Mouse (Mus musculus) liver, embryonic 14.5 days (tissue): ENCODE results near the gene Dennd2a. TPM values are rescaled to one million over a fixed set of nuclear protein-coding genes. Genes with fewer than 3 reads are reported as not detected.

Experiments used
- ATAC-seq: fragments of 200-750 bp; cut with Nextera tagmentation; 2 replicates; pipeline ENCODE4 v1.8.0; 2017; ENCODE audit warnings: moderate number of reproducible peaks, mild to moderate bottlenecking, moderate library complexity; ENCODE audit not compliant: insufficient read depth
- DNase-seq, 3 experiments: peaks; one replicate each; pipeline ENCODE4 v3.0.0-alpha.2; 2012 to 2013; ENCODE audit warnings: low read depth in 3 of 3, low spot score in 3 of 3
- H3K27ac ChIP-seq: fragments of 300-500 bp; sonication (generic); 2 replicates; pipeline ENCODE4 v1.5.1; 2014; ENCODE audit warnings: moderate library complexity, mild to moderate bottlenecking, control low read depth, inconsistent platforms
- H3K27me3 ChIP-seq: fragments of 300-500 bp; sonication (generic); 2 replicates; pipeline ENCODE4 v1.6.1; 2014; ENCODE audit warnings: mild to moderate bottlenecking, low read length, moderate library complexity; ENCODE audit not compliant: control insufficient read depth, insufficient read depth
- H3K36me3 ChIP-seq: fragments of 300-500 bp; sonication (generic); replicated peaks from 2 replicates; pipeline ENCODE4 v1.6.1; 2014; ENCODE audit warnings: low read depth; ENCODE audit not compliant: control insufficient read depth, insufficient read depth
- H3K4me1 ChIP-seq, 2 experiments: fragments of 200-500 bp in 1 of 2; fragments of 300-500 bp in 1 of 2; sonication (generic) in 1 of 2; replicated peaks; 2 replicates each; pipeline ENCODE4 v1.6.1; 2012 to 2014; ENCODE audit warnings: antibody characterized with exemption in 1 of 2, inconsistent platforms in 1 of 2, low read length in 1 of 2; ENCODE audit not compliant: control insufficient read depth in 2 of 2, insufficient read depth in 2 of 2
- H3K4me2 ChIP-seq: fragments of 300-500 bp; sonication (generic); 2 replicates; pipeline ENCODE4 v1.6.1; 2014; ENCODE audit warnings: low read depth, mild to moderate bottlenecking, control low read depth, moderate library complexity
- H3K4me3 ChIP-seq, 2 experiments: fragments of 200-500 bp in 1 of 2; fragments of 300-500 bp in 1 of 2; sonication (generic) in 1 of 2; 2 replicates each; pipeline ENCODE4 v1.5.1; 2012 to 2014; ENCODE audit warnings: low read depth in 2 of 2, low read length in 2 of 2, mild to moderate bottlenecking in 2 of 2, control low read depth in 1 of 2, inconsistent platforms in 1 of 2, moderate library complexity in 1 of 2; ENCODE audit not compliant: insufficient read depth in 1 of 2
- H3K9ac ChIP-seq: fragments of 300-500 bp; sonication (generic); replicated peaks from 2 replicates; pipeline ENCODE4 v1.6.1; 2014; ENCODE audit warnings: mild to moderate bottlenecking, control low read depth, moderate library complexity
- H3K9me3 ChIP-seq: fragments of 300-500 bp; sonication (generic); 2 replicates; pipeline ENCODE4 v1.6.1; 2016; ENCODE audit warnings: low read length, mixed read lengths; ENCODE audit not compliant: control insufficient read depth
- CTCF ChIP-seq: IDR thresholded peaks from 2 replicates; pipeline ENCODE4 v1.5.1; 2016; ENCODE audit warnings: antibody characterized with exemption, low read depth, control low read depth
- EP300 ChIP-seq: IDR thresholded peaks from 2 replicates; pipeline ENCODE4 v1.6.1; 2016; ENCODE audit warnings: antibody characterized with exemption, low read depth
- WGBS: fragments of 180-500 bp; shearing (Covaris S2); extraction: QIAGEN DNeasy Blood & Tissue Kit; methylation state at CpG from one replicate; pipeline ENCODE4 v1.1.7; 2014; ENCODE audit not compliant: insufficient replicate concordance; 5-methylcytosine and 5-hydroxymethylcytosine counted together
- polyA plus RNA-seq, 2 experiments: library from polyadenylated mRNA; depleted of rRNA in 1 of 2; stranded (reverse) in 1 of 2; unstranded in 1 of 2; fragments of >200 nt; fragmentation: Nextera tagmentation in 1 of 2; extraction: Ambion mirVana in 1 of 2; gene quantifications; 2 replicates each; pipeline versions ENCODE4 v1.2.1 to v1.2.3; 2012 to 2014

The Dennd2a gene
- polyA plus RNA-seq, 2 experiments, result 1.0 to 1.4 TPM

GRCm38 (mm10) chr6:39551981-39552636, 5.6 kb downstream of the Dennd2a start:
- H3K27me3 ChIP-seq, result peaks cover 21% of the 10 kb centered on the region
- H3K4me2 ChIP-seq, result no peak overlapping the region
- WGBS, result 41% methylated on average over 8 of the region's 8 CpGs
- no peak overlapping the region for H3K9ac ChIP-seq
- no peak for ATAC-seq
- TF ChIP-seq CTCF, result no peak
- no peak for TF ChIP-seq EP300
- no peak overlapping the region for H3K27ac ChIP-seq
- H3K4me1 ChIP-seq, result peaks cover 0 to 2% of the 10 kb centered on the region in 2 experiments; a peak in 1 of 4 replicates
- H3K36me3 ChIP-seq, result no peaks in the 10 kb centered on the region
- H3K4me3 ChIP-seq, result no peak overlapping the region
- no peak for DNase-seq
- no peaks in the 10 kb centered on the region for H3K9me3 ChIP-seq

GRCm38 (mm10) chr6:39548030-39548429, 9.6 kb downstream of the Dennd2a start:
- H3K4me2 ChIP-seq, result no peak overlapping the region
- no peak overlapping the region for H3K27ac ChIP-seq
- DNase-seq (no peak), ATAC-seq (no peak)
- H3K9ac ChIP-seq, result no peak overlapping the region
- H3K36me3 ChIP-seq, result no peaks in the 10 kb centered on the region
- 55% methylated on average over 5 of the region's 5 CpGs for WGBS
- no peaks in the 10 kb centered on the region for H3K9me3 ChIP-seq
- TF ChIP-seq CTCF, result no peak
- H3K4me3 ChIP-seq, result no peak overlapping the region
- H3K4me1 ChIP-seq, result peaks cover 0 to 6% of the 10 kb centered on the region in 2 experiments; a peak in 1 of 4 replicates
- no peaks in the 10 kb centered on the region for H3K27me3 ChIP-seq

GRCm38 (mm10) chr6:39545474-39545873, 12.2 kb downstream of the Dennd2a start:
- 79% methylated on average over 7 of the region's 7 CpGs for WGBS
- Histone ChIP-seq H3K9ac (no peak overlapping the region), H3K27ac (no peak overlapping the region), H3K4me2 (no peak overlapping the region), H3K27me3 (no peaks in the 10 kb centered on the region), H3K4me3 (no peak overlapping the region), H3K9me3 (no peaks in the 10 kb centered on the region), H3K4me1 (peaks cover 0 to 14% of the 10 kb centered on the region in 2 experiments; a peak in 1 of 4 replicates), H3K36me3 (no peaks in the 10 kb centered on the region)
- no peak for ATAC-seq
- no peak for DNase-seq
- TF ChIP-seq CTCF, result no peak
- TF ChIP-seq EP300, result no peak

- TF ChIP-seq EP300 (no peak), CTCF (no peak)
- H3K9ac ChIP-seq, result no peak overlapping the region
- no peaks in the 10 kb centered on the region for H3K27me3 ChIP-seq
- H3K4me1 ChIP-seq, result peaks cover 0 to 18% of the 10 kb centered on the region in 2 experiments; a peak in 1 of 4 replicates
- DNase-seq (no peak), ATAC-seq (no peak)
- H3K4me3 ChIP-seq, result no peak overlapping the region
- H3K36me3 ChIP-seq, result no peaks in the 10 kb centered on the region
- no peaks in the 10 kb centered on the region for H3K9me3 ChIP-seq
- no peak overlapping the region for H3K27ac ChIP-seq
- WGBS, result 68% methylated on average over 15 of the region's 15 CpGs
- H3K4me2 ChIP-seq, result no peak overlapping the region
Observed at GRCm38 (mm10) chr6:39543769-39544420, 13.8 kb downstream of the Dennd2a start.

GRCm38 (mm10) chr6:39542631-39543597, 14.8 kb downstream of the Dennd2a start:
- ATAC-seq (peak; percentile 67; the same call in 1 of the 2 replicates), DNase-seq (no peak)
- WGBS, result 45% methylated on average over 15 of the region's 15 CpGs
- Histone ChIP-seq H3K27ac (no peak overlapping the region), H3K36me3 (no peaks in the 10 kb centered on the region), H3K9ac (no peak overlapping the region), H3K4me2 (no peak overlapping the region), H3K4me3 (no peak overlapping the region), H3K27me3 (no peaks in the 10 kb centered on the region), H3K4me1 (peaks cover 0 to 23% of the 10 kb centered on the region in 2 experiments; a peak in 2 of 4 replicates), H3K9me3 (no peaks in the 10 kb centered on the region)
- TF ChIP-seq CTCF (no peak), EP300 (no peak)
